Comparison of ENCODE assay signal across 11 mouse cellular contexts in genomic region chr14:20610146-20610545, GRCm38 (mm10). TPM values are rescaled to one million over a fixed set of nuclear protein-coding genes. Genes with fewer than 3 reads are reported as not detected.
DNase-seq lines count a peak whose midpoint lies in the region; ATAC-seq and TF ChIP-seq lines count a peak whose summit lies in the region.
"Had no signal": no experiment of that assay in that cellular context is flagged by ENCODE, and none has a peak within 500 bp of the region (broad histone marks: within the 10 kb centered on the region; RNA-seq: fewer than 3 reads in every experiment).

No protein-coding gene starts in this region.

- H3K27me3 ChIP-seq in C2C12 (ENCODE audit: control insufficient read depth, insufficient read depth, insufficient read length), result no peaks in the 10 kb centered on the region
- H3K27me3 ChIP-seq in embryonic facial prominence, embryonic 13.5 days, result no peaks in the 10 kb centered on the region
- no peaks in the 10 kb centered on the region for H3K27me3 ChIP-seq in heart, embryonic 16.5 days (ENCODE audit: control insufficient read depth, insufficient read depth, low read length)
- no peaks in the 10 kb centered on the region for H3K27me3 ChIP-seq in lung, embryonic 14.5 days (ENCODE audit: insufficient read depth, low read length)
- H3K27me3 ChIP-seq: liver, embryonic 12.5 days had no signal

- DNase-seq in lung, embryonic 14.5 days, result peak; percentile 60
- no peak for DNase-seq in layer of hippocampus, adult 9-11 months
- no peak for DNase-seq in left cerebral cortex, postnatal 36 days (ENCODE audit: low spot score in 2 of 2)
- DNase-seq in spleen, postnatal 36 days (ENCODE audit: low spot score in 2 of 2), result no peak

- no peaks in the 10 kb centered on the region for H3K36me3 ChIP-seq in C2C12 (ENCODE audit: control insufficient read depth, insufficient read depth)
- peaks cover 10% of the 10 kb centered on the region; the same call in 1 of the 2 replicates for H3K36me3 ChIP-seq in embryonic facial prominence, embryonic 13.5 days
- H3K36me3 ChIP-seq in heart, embryonic 16.5 days (ENCODE audit: control insufficient read depth, insufficient read depth), result peaks cover 6% of the 10 kb centered on the region
- peaks cover 6% of the 10 kb centered on the region for H3K36me3 ChIP-seq in lung, embryonic 14.5 days (ENCODE audit: insufficient read depth)
- H3K36me3 ChIP-seq: G1E had no signal

- H3K4me1 ChIP-seq in embryonic facial prominence, embryonic 13.5 days, result no peaks in the 10 kb centered on the region
- peaks cover 25% of the 10 kb centered on the region for H3K4me1 ChIP-seq in heart, embryonic 16.5 days (ENCODE audit: control insufficient read depth, insufficient read depth, low read length)
- H3K4me1 ChIP-seq in lung, embryonic 14.5 days (ENCODE audit: insufficient read depth), result no peaks in the 10 kb centered on the region

- H3K4me2 ChIP-seq in embryonic facial prominence, embryonic 13.5 days, result no peak overlapping the region
- peak overlapping the region; percentile 60 for H3K4me2 ChIP-seq in heart, embryonic 16.5 days (ENCODE audit: low read depth, low read length)
- 0 out of 2 replicates have a peak overlapping the region, but pooled peaks have one; percentile 23 for H3K4me2 ChIP-seq in lung, embryonic 14.5 days
- H3K4me2 ChIP-seq: liver, embryonic 12.5 days had no signal

- no peak for ATAC-seq in embryonic facial prominence, embryonic 13.5 days (ENCODE audit: insufficient number of reproducible peaks, insufficient read depth, low FRiP score, low TSS enrichment, low read depth)
- ATAC-seq in heart, embryonic 16.5 days (replicated peaks; ENCODE audit: extremely low read depth, insufficient read depth, low FRiP score), result peak; percentile 87
- ATAC-seq in lung, embryonic 14.5 days (ENCODE audit: insufficient read depth), result peak; percentile 65; the same call in 1 of the 2 replicates
- ATAC-seq in megakaryocyte progenitor cell, adult 5-6 weeks (replicated peaks; ENCODE audit: poor library complexity), result no peak
- ATAC-seq: liver, embryonic 12.5 days had no signal

- no peak overlapping the region for H3ac ChIP-seq in C2C12 (ENCODE audit: control insufficient read depth, insufficient read length, low read depth)

- H3K79me3 ChIP-seq in C2C12 (ENCODE audit: low read depth), result peaks cover 4% of the 10 kb centered on the region

- 73% methylated on average over 4 of the region's 4 CpGs for WGBS in embryonic facial prominence, embryonic 13.5 days
- 38% methylated on average over 4 of the region's 4 CpGs for WGBS in heart, embryonic 16.5 days
- 57% methylated on average over 4 of the region's 4 CpGs for WGBS in lung, embryonic 14.5 days

- intact Hi-C loops in left cerebral cortex, postnatal 36 days (cut with DNase I), result no loop called here

- peaks cover 3% of the 10 kb centered on the region for H3K79me2 ChIP-seq in C2C12 (ENCODE audit: control insufficient read depth, insufficient read depth)

- H3K27ac ChIP-seq in embryonic facial prominence, embryonic 13.5 days, result 0 out of 2 replicates have a peak overlapping the region, but pooled peaks have one; percentile 18
- H3K27ac ChIP-seq in heart, embryonic 16.5 days (ENCODE audit: low read length), result peak overlapping the region; percentile 94
- H3K27ac ChIP-seq in lung, embryonic 14.5 days (ENCODE audit: low read depth), result peak overlapping the region; percentile 67
- H3K27ac ChIP-seq: liver, embryonic 12.5 days had no signal

- no peak overlapping the region for H3K9ac ChIP-seq in embryonic facial prominence, embryonic 13.5 days
- peak overlapping the region; percentile 60 for H3K9ac ChIP-seq in heart, embryonic 16.5 days (ENCODE audit: low read length)
- no peak overlapping the region for H3K9ac ChIP-seq in lung, embryonic 14.5 days
- H3K9ac ChIP-seq: liver, embryonic 12.5 days had no signal

- H3K4me3 ChIP-seq in C2C12 (ENCODE audit: insufficient read depth, poor library complexity, severe bottlenecking), result no peak overlapping the region
- H3K4me3 ChIP-seq in embryonic facial prominence, embryonic 13.5 days, result no peak overlapping the region
- H3K4me3 ChIP-seq in heart, embryonic 16.5 days (ENCODE audit: low read length), result peak overlapping the region; percentile 34
- H3K4me3 ChIP-seq in lung, embryonic 14.5 days (ENCODE audit: low read depth, low read length), result no peak overlapping the region
- H3K4me3 ChIP-seq: erythroblast, embryonic 14.5 days; liver, embryonic 12.5 days had no signal

- no peak for TF ChIP-seq CTCF in C2C12 (IDR thresholded peaks at IDR 0.05; ENCODE audit: control insufficient read depth, insufficient read depth, insufficient read length)
- no peak for TF ChIP-seq CTCF in lung, embryonic 14.5 days (IDR thresholded peaks at IDR 0.05; ENCODE audit: low read depth)

- no peaks in the 10 kb centered on the region for H3K9me3 ChIP-seq in embryonic facial prominence, embryonic 13.5 days
- no peaks in the 10 kb centered on the region for H3K9me3 ChIP-seq in heart, embryonic 16.5 days (replicated peaks; ENCODE audit: control insufficient read depth, low read length)
- H3K9me3 ChIP-seq in lung, embryonic 14.5 days (ENCODE audit: low read depth, low read length), result no peaks in the 10 kb centered on the region
- H3K9me3 ChIP-seq: G1E; liver, embryonic 12.5 days had no signal

TF ChIP-seq in C2C12, 6 proteins besides CTCF, POLR2A, EP300 and RAD21:
- TF ChIP-seq MYOG (IDR thresholded peaks at IDR 0.05; ENCODE audit: control insufficient read depth, extremely low read depth, insufficient read length), result no peak
- TF ChIP-seq MAX (IDR thresholded peaks at IDR 0.05), result peak; percentile 54

RNA-seq across cellular contexts. Expression of gene Usp54, which starts 30.7 kb away (rescaled TPM):
- polyA plus RNA-seq in C2C12 (2012; fragmentation: generic; extraction: Trizol), result 3.3 TPM
- 8.5 and 9.4 TPM in 2 replicates for polyA plus RNA-seq in embryonic facial prominence, embryonic 13.5 days (2015; fragmentation: Nextera tagmentation; extraction: Ambion mirVana)
- polyA plus RNA-seq in heart, embryonic 16.5 days (2015; fragmentation: Nextera tagmentation; extraction: Ambion mirVana), result 3.8 and 4.5 TPM in 2 replicates
- polyA plus RNA-seq in lung, embryonic 14.5 days (2014; fragmentation: Nextera tagmentation; extraction: Ambion mirVana), result 10.0 and 11.8 TPM in 2 replicates
- 5.3 and 7.0 TPM in 2 replicates for total RNA-seq in megakaryocyte progenitor cell, adult 5-6 weeks (2015)
- total RNA-seq in megakaryocyte progenitor cell, adult 5-6 weeks (2017), result 3.2 and 6.5 TPM in 2 replicates
- total RNA-seq in left cerebral cortex, postnatal 36 days (2021), result 10 to 100 TPM; 48.3 to 53.7 TPM

RNA-seq across cellular contexts. Expression of gene Myoz1, which starts 46.2 kb away (rescaled TPM):
- polyA plus RNA-seq in C2C12 (2012; fragmentation: generic; extraction: Trizol), result 0.50 TPM
- polyA plus RNA-seq in embryonic facial prominence, embryonic 13.5 days (2015; fragmentation: Nextera tagmentation; extraction: Ambion mirVana), result 0.47 and 0.62 TPM in 2 replicates
- polyA plus RNA-seq in heart, embryonic 16.5 days (2015; fragmentation: Nextera tagmentation; extraction: Ambion mirVana), result 12.0 and 14.9 TPM in 2 replicates
- polyA plus RNA-seq in lung, embryonic 14.5 days (2014; fragmentation: Nextera tagmentation; extraction: Ambion mirVana), result 0.24 and 0.87 TPM in 2 replicates
- not detected in 2 replicates for total RNA-seq in megakaryocyte progenitor cell, adult 5-6 weeks (2015)
- total RNA-seq in megakaryocyte progenitor cell, adult 5-6 weeks (2017), result 0.68 TPM in 1 of 2 replicates, not detected in the other
- total RNA-seq in left cerebral cortex, postnatal 36 days (2021), result not detected
- total RNA-seq: G1E had no signal
- polyA plus RNA-seq: erythroblast, embryonic 14.5 days; G1E; liver, embryonic 12.5 days had no signal

RNA-seq across cellular contexts. Expression of gene Synpo2l, which starts 58.0 kb away (rescaled TPM):
- 42.3 TPM for polyA plus RNA-seq in C2C12 (2012; fragmentation: generic; extraction: Trizol)
- 2.3 and 3.3 TPM in 2 replicates for polyA plus RNA-seq in embryonic facial prominence, embryonic 13.5 days (2015; fragmentation: Nextera tagmentation; extraction: Ambion mirVana)
- polyA plus RNA-seq in heart, embryonic 16.5 days (2015; fragmentation: Nextera tagmentation; extraction: Ambion mirVana), result 172 and 183 TPM in 2 replicates
- polyA plus RNA-seq in lung, embryonic 14.5 days (2014; fragmentation: Nextera tagmentation; extraction: Ambion mirVana), result 0.75 and 2.8 TPM in 2 replicates
- total RNA-seq in megakaryocyte progenitor cell, adult 5-6 weeks (2015), result 0.10 TPM in 1 of 2 replicates, not detected in the other
- 0.20 TPM in 1 of 2 replicates, not detected in the other for total RNA-seq in megakaryocyte progenitor cell, adult 5-6 weeks (2017)
- under 1 TPM; 0.27 to 0.34 TPM for total RNA-seq in left cerebral cortex, postnatal 36 days (2021)
- polyA plus RNA-seq: erythroblast, embryonic 14.5 days had no signal

Comparison
In these comparisons a context has a peak if more than half of its experiments do, and no peak if none do; other contexts are left out.
1. ATAC-seq: peak in heart, embryonic 16.5 days (single experiment) and lung, embryonic 14.5 days (single experiment); none in embryonic facial prominence, embryonic 13.5 days (single experiment) and megakaryocyte progenitor cell, adult 5-6 weeks (single experiment).
2. H3K27ac ChIP-seq: peak in every context shown above with its lines; median percentile 94 in heart, embryonic 16.5 days; 67 in lung, embryonic 14.5 days; 18 in embryonic facial prominence, embryonic 13.5 days.
3. RNA of gene Synpo2l, which starts 58.0 kb away (polyA plus RNA-seq): 172 to 183 TPM in heart, embryonic 16.5 days and 42.3 TPM in C2C12 (single experiment); 2.3 to 3.3 TPM in embryonic facial prominence, embryonic 13.5 days and 0.75 to 2.8 TPM in lung, embryonic 14.5 days; every median in the first group is over 10 times any median in the second.